Mouse (Mus musculus): ENCODE measurements around the gene Stard7.
"Not testable (repeated sequence)": the region's sequence is repeated elsewhere in the genome, so short reads cannot be mapped to it uniquely, and the experiment has no call there.

Gene Stard7

GRCm38 (mm10) chr2:127269491-127270299 lies at the start of gene Stard7:
TSS of gene Stard7 (plus strand) at chr2:127270218.
- peak; percentile 93 for DNase-seq

- DNase-seq: no peak
Observed at GRCm38 (mm10) chr2:127225261-127225660, 44.8 kb upstream of the Stard7 start.

- no peak for DNase-seq
Observed at GRCm38 (mm10) chr2:127237897-127238610, 32.0 kb upstream of the Stard7 start.

- no peak for DNase-seq
Observed at GRCm38 (mm10) chr2:127240065-127240464, 30.0 kb upstream of the Stard7 start.

- peak; percentile 97 for DNase-seq
Observed at GRCm38 (mm10) chr2:127247592-127248333, 22.3 kb upstream of the Stard7 start, which contains the start of the genes Ciao1 and Tmem127. TSS of gene Ciao1 (minus strand) at chr2:127247816. TSS of gene Tmem127 (plus strand) at chr2:127247908.

- peak; percentile 74 for DNase-seq
Observed at GRCm38 (mm10) chr2:127248334-127249004, 21.5 kb upstream of the Stard7 start.

- no peak for DNase-seq
Observed at GRCm38 (mm10) chr2:127250291-127251008, 19.6 kb upstream of the Stard7 start.

GRCm38 (mm10) chr2:127251457-127251856 lies 18.6 kb upstream of the Stard7 start:
- DNase-seq: no peak

GRCm38 (mm10) chr2:127251880-127252527 lies 18.0 kb upstream of the Stard7 start:
- no peak for DNase-seq

GRCm38 (mm10) chr2:127252787-127253186 lies 17.2 kb upstream of the Stard7 start:
- no peak for DNase-seq

- DNase-seq: no peak
Observed at GRCm38 (mm10) chr2:127254604-127255134, 15.3 kb upstream of the Stard7 start.

- no peak for DNase-seq
Observed at GRCm38 (mm10) chr2:127255294-127255693, 14.7 kb upstream of the Stard7 start.

- no peak for DNase-seq
Observed at GRCm38 (mm10) chr2:127259340-127259739, 10.7 kb upstream of the Stard7 start.

GRCm38 (mm10) chr2:127262480-127262879 lies 7.5 kb upstream of the Stard7 start:
- no peak for DNase-seq

GRCm38 (mm10) chr2:127267854-127268253 lies 2.2 kb upstream of the Stard7 start:
- no peak for DNase-seq

- DNase-seq: peak; percentile 76
Observed at GRCm38 (mm10) chr2:127270300-127271041, 453 bp downstream of the Stard7 start.

GRCm38 (mm10) chr2:127271042-127271515 lies 1.1 kb downstream of the Stard7 start:
- no peak for DNase-seq

GRCm38 (mm10) chr2:127272049-127272448 lies 2.0 kb downstream of the Stard7 start:
- not testable (repeated sequence) for DNase-seq

- DNase-seq: no peak
Observed at GRCm38 (mm10) chr2:127272806-127273205, 2.8 kb downstream of the Stard7 start.

- no peak for DNase-seq
Observed at GRCm38 (mm10) chr2:127274590-127274989, 4.6 kb downstream of the Stard7 start.
